Mouse (Mus musculus): ENCODE measurements around the gene C130074G19Rik. TPM values are rescaled to one million over a fixed set of nuclear protein-coding genes. Genes with fewer than 3 reads are reported as not detected.

The C130074G19Rik gene
- total RNA-seq, 2 experiments from 2014 or later, result 13.9 to 15.4 TPM

GRCm38 (mm10) chr1:184873910-184874309 lies 9.1 kb downstream of the C130074G19Rik start:
- no peak for DNase-seq

- DNase-seq, result no peak
Observed at GRCm38 (mm10) chr1:184872069-184872819, 10.8 kb downstream of the C130074G19Rik start.

GRCm38 (mm10) chr1:184871506-184871905 lies 11.5 kb downstream of the C130074G19Rik start:
- peak; percentile 22 to 25 for DNase-seq

GRCm38 (mm10) chr1:184870646-184871385 lies 12.2 kb downstream of the C130074G19Rik start:
- no peak for DNase-seq

GRCm38 (mm10) chr1:184869939-184870565 lies 13.0 kb downstream of the C130074G19Rik start:
- DNase-seq, result peak; percentile 31 to 43

- no peak for DNase-seq
Observed at GRCm38 (mm10) chr1:184867640-184868120, 15.3 kb downstream of the C130074G19Rik start.

GRCm38 (mm10) chr1:184864381-184864801 lies 18.6 kb downstream of the C130074G19Rik start:
- DNase-seq, result peak; percentile 53 to 80

GRCm38 (mm10) chr1:184862636-184863035 lies 20.4 kb downstream of the C130074G19Rik start:
- no peak for DNase-seq

GRCm38 (mm10) chr1:184861551-184861950 lies 21.5 kb downstream of the C130074G19Rik start:
- DNase-seq, result no peak

GRCm38 (mm10) chr1:184860276-184860675 lies 22.7 kb downstream of the C130074G19Rik start:
- DNase-seq, result peak; percentile 23 to 59

- no peak for DNase-seq
Observed at GRCm38 (mm10) chr1:184858253-184858652, 24.8 kb downstream of the C130074G19Rik start.

GRCm38 (mm10) chr1:184857216-184857615 lies 25.8 kb downstream of the C130074G19Rik start:
- no peak for DNase-seq

GRCm38 (mm10) chr1:184853922-184854321 lies 29.1 kb downstream of the C130074G19Rik start:
- peak; percentile 45 to 53 for DNase-seq

GRCm38 (mm10) chr1:184853339-184853738 lies 29.7 kb downstream of the C130074G19Rik start:
- DNase-seq, result peak; percentile 89 to 91

- peak; percentile 90 to 94 for DNase-seq
Observed at GRCm38 (mm10) chr1:184851741-184852618, 31.0 kb downstream of the C130074G19Rik start.

GRCm38 (mm10) chr1:184851166-184851565 lies 31.9 kb downstream of the C130074G19Rik start:
- DNase-seq, result peak; percentile 40 to 41

GRCm38 (mm10) chr1:184846973-184847372 lies 36.0 kb downstream of the C130074G19Rik start:
- no peak for DNase-seq

- no peak for DNase-seq
Observed at GRCm38 (mm10) chr1:184846092-184846750, 36.8 kb downstream of the C130074G19Rik start, which contains the start of gene Marc2. Gene Marc2, minus strand, starts transcription at chr1:184846451.

GRCm38 (mm10) chr1:184845111-184846071 lies 37.6 kb downstream of the C130074G19Rik start:
- DNase-seq, result peak; percentile 96
